In the genomic region with DNA sequence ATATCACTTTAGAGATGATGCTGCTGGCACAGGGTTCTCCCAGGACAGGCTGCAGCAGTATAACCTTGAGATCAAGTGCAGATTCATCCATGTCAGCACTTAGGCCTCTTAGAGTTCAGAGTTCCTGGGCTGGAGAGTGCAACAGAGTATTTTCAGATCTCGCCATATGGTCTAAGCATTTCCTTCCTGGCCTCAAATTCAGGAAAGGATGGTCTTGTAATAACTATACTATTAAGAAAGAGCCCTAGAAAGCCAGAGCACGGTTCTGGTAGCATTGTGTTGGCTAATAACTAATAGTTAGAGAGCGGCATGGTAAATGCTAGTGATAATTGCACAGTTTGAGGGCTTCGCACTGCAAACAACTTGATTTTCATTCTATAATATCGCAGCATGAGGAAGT, we compare ENCODE assay signal across 16 mouse cellular contexts.
"Had no signal": no experiment of that assay in that cellular context is flagged by ENCODE, and none has a peak within 500 bp of the region (broad histone marks: within the 10 kb centered on the region; RNA-seq: fewer than 3 reads in every experiment).

No protein-coding gene starts in this region.

- H3K9me3 ChIP-seq: lung, embryonic 15.5 days; megakaryocyte, embryonic 14.5 days; midbrain, embryonic 13.5 days; midbrain, embryonic 15.5 days; neural tube, embryonic 12.5 days; stomach, embryonic 15.5 days had no signal

- H3K9ac ChIP-seq: lung, embryonic 15.5 days; midbrain, embryonic 13.5 days; midbrain, embryonic 15.5 days; neural tube, embryonic 12.5 days; stomach, embryonic 15.5 days had no signal

- H3K4me1 ChIP-seq: lung, embryonic 15.5 days; midbrain, embryonic 13.5 days; midbrain, embryonic 15.5 days; neural tube, embryonic 12.5 days; stomach, embryonic 15.5 days had no signal

- H3K4me2 ChIP-seq: lung, embryonic 15.5 days; midbrain, embryonic 11.5 days; midbrain, embryonic 13.5 days; midbrain, embryonic 15.5 days; neural tube, embryonic 12.5 days; stomach, embryonic 15.5 days had no signal

- H3K4me3 ChIP-seq: lung, embryonic 15.5 days; megakaryocyte, embryonic 14.5 days; midbrain, embryonic 13.5 days; midbrain, embryonic 15.5 days; neural tube, embryonic 12.5 days; stomach, embryonic 15.5 days had no signal

- H3K27ac ChIP-seq: lung, embryonic 15.5 days; midbrain, embryonic 13.5 days; midbrain, embryonic 15.5 days; neural tube, embryonic 12.5 days; stomach, embryonic 15.5 days; stomach, postnatal 0 days had no signal

- H3K27me3 ChIP-seq: lung, embryonic 15.5 days; megakaryocyte, embryonic 14.5 days; midbrain, embryonic 13.5 days; midbrain, embryonic 15.5 days; neural tube, embryonic 12.5 days; stomach, embryonic 15.5 days had no signal

- DNase-seq: lung, adult 18-20 months; lung, postnatal 14 days; lung, postnatal 36 days; right cerebral cortex, postnatal 14 days; thymus, adult 2 months; thymus, postnatal 25 days; thymus, postnatal 4 days had no signal

- ATAC-seq: lung, postnatal 0 days; midbrain, embryonic 13.5 days; midbrain, embryonic 15.5 days had no signal

- H3K36me3 ChIP-seq: neural tube, embryonic 12.5 days; stomach, embryonic 15.5 days had no signal
